Mouse (Mus musculus) WW6 (cell line): ENCODE results near the gene Gm14819.
"Not testable (repeated sequence)": the region's sequence is repeated elsewhere in the genome, so short reads cannot be mapped to it uniquely, and the experiment has no call there.

Source experiments
- DNase-seq: peaks from one replicate; pipeline ENCODE4 v3.0.0-alpha.2; 2013; ENCODE audit warnings: low read depth, low spot score

Gene Gm14819

GRCm38 (mm10) chrX:35403883-35404282, at the start of gene Gm14819:
Gene Gm14819 (plus strand): TSS chrX:35404183.
- DNase-seq, result not testable (repeated sequence)
